Mouse (Mus musculus): ENCODE data around the gene Carhsp1.

DNA sequence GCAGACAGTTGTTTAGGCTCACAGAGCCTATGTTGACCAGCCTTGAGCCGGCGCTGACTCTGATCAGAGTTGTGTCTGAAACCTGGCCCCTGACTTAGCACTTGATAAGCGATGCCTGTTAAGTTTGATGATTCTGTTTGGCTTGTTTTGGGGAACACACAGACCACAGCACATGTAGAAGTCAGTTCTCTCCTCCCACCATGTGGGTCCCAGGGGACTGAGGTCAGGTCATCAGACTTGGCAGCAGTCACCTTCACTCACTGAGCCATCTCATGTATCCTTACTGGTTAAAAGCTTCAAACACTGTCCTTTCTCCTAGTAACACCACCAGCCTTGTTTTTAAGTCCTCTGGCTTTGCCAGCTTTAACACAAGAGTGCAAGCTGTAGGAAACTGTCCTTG, 21.9 kb downstream of the Carhsp1 start:
- TF ChIP-seq POLR2A (IDR thresholded peaks at IDR 0.05; ENCODE audit: borderline replicate concordance, extremely low read depth, insufficient read depth, insufficient read length, poor library complexity, severe bottlenecking) (no peak), CTCF (IDR thresholded peaks at IDR 0.05; ENCODE audit: borderline replicate concordance, extremely low read depth, insufficient read depth, insufficient read length) (no peak)
